Mouse (Mus musculus): ENCODE measurements around the gene Tctex1d1.

Gene Tctex1d1

DNA sequence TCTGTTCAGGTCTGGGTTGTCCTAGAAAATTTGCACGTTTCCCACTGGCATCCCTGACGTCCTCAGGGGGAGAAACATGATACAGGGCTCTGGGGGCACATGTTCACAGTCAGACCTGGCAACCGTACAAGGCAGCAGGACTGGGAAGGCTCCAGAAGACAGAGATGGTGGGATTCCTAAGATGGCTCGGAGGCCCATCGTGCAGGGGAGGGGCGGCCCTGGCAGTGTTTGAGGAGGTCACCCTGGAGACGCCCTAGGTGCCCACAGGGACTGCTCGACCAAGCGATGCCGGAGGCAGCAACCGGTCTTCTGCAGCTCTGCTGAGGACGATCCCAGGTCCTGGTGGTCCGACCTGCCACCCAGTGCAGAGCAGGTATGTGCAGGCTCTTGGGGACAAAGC is at the start of gene Tctex1d1:
Gene Tctex1d1, plus strand, starts transcription at position 167 of the 400 bp plus-strand sequence.
- no peak for DNase-seq

DNA sequence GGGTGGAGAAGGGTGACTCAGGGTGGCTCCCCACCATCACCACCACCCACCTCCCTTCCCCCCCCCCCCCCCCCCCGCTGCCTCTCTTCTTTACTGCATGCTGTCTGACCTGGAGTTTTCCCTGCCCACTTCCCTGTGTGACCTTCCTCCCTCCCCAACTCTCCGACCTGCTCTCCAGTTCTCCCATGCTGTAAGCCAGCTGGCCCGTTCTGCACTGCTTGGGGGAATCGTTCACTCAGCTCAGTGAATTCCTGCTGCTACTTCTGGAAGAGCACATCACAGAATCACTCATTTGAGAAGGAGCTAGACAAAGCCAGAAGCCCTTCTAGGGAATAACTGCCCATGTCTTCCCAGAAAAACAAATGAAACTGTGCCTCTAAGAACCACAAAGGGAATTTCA is 48.9 kb upstream of the Tctex1d1 start:
- no peak for DNase-seq

DNA sequence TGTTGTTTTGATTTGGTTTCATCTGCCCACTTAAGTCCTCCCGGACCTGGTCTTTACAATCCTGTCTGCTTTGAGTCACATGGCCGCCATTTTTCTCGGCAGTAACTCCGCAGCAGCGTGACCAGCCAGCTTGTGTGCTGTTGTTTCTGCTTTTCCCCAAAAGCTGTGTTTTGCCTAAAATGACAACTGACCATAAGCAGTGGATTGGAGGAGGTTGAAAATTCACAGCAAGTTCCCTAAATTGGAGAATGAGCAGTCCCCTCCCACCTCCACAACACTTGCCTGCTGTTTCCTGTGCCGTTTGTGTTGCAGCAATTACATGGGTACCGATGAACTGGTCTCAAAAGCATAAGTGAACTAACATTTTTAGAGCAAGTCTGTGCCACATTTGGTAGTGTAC is 47.7 kb upstream of the Tctex1d1 start:
- no peak for DNase-seq

DNA sequence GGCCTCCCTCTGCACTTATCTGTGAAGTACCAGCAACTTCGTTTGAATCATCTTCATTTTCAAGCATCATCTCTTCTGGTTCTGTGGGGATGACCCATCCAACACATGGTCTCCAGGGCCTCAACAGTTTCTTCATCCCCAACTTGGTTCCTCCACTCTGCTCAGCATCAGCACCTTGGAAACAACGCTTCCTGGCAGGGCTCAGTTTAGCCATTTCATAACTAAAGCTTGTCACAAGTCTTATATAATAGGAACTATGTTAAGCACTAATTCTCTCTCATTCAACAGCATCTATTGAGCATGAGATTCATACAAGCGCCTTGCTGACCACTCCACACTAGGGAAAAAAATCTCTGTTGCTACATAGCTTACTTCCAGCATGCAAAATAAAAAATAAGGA is 38.1 kb upstream of the Tctex1d1 start:
- no peak for DNase-seq

DNA sequence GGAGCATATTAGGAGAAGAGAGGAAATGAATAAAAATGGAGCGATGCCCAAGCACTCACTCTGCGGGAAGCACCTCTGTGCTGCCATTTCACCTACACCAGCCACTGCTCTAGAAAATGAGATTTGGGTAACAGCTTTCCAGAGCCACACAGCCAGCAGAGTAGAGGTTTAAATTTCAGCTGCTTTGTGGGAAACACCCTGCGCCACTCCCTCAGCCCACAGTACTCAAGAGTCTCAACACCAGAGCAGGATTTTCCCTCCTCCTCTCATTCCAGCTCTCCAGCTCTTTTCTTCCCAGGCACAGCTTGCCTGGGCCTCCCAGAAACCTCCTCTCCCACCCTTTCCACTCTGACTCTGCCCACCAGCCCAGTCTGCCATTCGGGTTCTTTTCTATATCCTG is 37.7 kb upstream of the Tctex1d1 start:
- DNase-seq, result no peak

DNA sequence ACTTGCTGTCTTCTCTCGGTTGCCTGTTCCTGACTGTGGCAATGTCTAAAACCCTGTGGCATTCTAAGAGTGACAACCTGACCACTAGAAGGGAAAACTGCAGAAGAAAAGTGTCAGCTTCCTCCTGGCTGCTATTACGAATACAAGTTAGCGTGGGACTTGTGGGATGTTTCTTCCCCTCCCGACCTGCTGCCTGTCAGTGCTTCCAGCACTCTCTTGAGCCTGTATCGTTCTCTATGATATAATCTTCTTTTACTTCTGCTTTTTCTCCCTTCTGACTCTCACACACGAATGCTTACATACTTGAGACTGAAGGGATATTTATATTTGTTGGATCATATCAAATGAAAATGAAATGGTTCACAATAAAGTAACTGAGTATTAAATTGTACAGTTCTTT is 34.1 kb upstream of the Tctex1d1 start:
- no peak for DNase-seq

DNA sequence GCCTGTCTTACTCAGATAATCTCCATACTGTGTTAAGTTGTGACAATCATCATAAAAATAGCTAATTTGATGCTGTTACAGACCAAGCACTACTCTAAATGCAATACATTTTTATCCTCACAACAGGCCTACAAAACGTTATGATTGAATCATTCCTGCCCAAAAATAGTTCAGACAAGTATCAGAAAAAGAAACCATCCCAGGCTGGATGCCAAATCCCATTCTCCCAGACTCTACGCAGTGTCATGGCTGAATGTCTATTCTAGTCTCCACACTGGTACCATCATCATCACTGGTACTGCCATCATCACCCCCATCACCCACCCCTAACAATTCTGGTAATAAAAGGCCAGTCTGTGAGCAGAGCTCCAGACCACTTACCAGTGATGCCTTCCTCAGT is 25.9 kb upstream of the Tctex1d1 start:
- DNase-seq, result no peak

DNA sequence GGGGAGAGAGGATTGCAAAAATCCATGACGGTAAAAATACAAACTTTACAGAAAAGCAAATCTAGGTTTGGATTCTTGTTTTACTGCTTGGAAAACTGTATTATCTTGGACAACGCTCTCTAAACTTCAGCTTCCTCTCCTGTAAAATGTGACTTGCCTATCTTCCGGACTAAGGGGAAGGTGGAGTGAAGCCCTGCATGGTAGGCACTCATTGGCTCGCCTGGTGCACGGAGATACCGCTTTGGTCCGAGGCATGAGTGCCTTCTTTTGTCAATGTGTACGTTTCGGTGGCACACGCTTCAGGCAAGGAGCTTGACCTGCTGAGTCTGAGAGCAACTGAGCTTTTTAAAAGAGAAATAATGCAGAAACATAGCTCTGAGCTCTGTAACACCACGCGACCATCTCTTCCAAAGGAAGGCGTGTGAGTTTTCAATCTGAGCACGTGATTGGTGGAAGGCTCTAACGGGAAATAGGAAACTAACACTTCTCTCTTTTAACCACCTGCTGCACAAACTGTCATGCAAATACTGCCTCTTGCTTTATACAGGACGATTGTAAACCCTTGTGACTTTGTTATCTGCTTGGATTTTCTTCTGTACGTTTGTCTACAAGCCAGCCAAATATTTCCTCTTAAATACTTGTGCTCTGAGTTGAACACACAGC is 23.0 kb upstream of the Tctex1d1 start:
- no peak for DNase-seq

DNA sequence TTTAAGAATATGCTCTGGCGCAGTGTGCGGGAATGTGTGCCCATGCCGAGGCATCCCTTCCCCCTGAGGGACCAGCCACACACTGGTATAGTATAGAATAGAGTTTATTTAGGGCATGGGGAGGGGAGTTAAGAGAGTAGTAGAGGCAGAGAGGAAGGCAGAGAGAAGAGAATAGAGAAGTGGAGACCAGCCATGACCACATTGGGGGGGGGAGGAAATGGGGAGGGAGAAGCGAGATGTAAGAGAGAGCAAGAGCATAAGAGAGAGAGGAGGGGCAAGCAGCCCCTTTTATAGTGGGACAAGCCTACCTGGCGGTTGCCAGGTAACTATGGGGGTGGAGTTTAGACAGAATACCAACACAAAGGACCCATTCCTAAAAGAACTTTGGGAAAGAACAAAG is 19.0 kb upstream of the Tctex1d1 start:
- DNase-seq, result no peak

DNA sequence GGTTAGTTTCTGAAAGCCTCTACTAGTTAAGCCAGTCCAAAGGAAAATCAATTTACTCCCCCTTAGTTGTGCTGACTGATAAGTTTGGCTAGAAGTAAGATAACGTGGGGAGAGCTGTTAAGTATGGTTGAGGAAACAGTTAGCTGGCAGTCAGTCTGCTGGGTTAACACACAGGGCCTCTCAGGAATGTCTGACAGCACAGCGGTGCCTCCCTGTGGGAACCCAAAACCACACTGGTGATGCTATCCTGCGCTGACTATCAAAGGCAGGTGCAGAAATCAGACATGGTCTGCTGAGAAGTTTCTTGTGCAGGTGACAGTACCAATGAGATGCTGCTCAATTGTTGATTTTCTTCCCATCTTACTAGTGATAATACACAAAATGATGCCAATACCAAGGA is 14.2 kb upstream of the Tctex1d1 start:
- no peak for DNase-seq

DNA sequence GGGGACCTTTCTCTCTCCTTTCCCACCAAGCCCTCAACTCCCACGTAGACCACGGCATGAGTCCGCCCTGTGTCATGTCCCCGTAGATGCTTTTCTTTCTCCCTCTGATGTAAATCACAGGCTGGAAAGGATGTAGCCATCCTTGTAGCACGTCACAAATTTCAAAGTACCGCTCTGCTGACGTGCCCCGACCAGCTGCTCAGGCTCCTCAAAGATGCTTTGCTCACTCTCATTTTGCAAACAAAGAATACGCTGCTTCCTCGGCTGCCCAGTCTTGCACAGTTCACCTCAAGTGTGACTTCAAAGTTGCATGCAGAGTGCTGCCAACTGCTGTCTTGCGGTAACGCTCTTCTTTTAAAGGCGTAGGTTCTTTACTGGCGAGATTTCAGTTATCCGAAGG is 10.6 kb upstream of the Tctex1d1 start:
- no peak for DNase-seq

DNA sequence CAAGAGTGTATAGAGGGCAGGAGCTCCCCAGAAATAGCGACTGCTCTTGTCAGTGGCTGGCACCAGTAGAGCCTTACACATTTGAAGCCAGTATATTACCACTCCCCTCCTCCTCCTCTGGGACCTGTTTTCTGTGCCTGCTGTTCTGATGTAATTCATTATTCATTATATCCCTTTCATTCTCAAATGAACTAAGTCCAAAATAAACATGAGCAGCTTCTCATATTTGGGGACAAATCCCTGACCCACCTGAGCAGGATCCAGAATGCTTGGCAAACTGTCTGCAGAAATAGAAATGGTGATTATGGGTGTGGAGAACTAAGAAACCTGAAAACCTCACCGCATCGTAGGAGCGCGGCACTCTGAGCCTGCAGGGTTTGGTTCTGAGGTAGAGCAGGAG is 8.8 kb upstream of the Tctex1d1 start:
- no peak for DNase-seq

DNA sequence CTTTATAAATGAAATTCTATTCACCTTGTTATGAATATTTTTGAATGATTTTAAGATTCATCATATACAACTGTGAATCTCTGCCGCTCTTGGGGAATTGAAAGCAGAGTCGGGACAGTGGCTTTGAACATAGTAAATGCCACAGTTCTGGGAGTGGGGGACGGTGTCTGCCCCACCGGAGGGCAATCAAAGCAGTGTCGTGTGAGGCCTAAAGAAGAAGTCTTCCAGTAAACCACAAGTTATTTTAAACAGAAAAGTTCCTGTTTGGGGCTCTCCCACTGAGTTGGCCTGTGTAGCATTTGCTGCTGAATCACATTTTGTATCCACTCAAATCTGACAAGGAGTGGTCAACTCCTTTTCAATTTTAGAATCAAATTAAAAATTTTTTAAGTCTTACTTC is 7.2 kb upstream of the Tctex1d1 start:
- no peak for DNase-seq

DNA sequence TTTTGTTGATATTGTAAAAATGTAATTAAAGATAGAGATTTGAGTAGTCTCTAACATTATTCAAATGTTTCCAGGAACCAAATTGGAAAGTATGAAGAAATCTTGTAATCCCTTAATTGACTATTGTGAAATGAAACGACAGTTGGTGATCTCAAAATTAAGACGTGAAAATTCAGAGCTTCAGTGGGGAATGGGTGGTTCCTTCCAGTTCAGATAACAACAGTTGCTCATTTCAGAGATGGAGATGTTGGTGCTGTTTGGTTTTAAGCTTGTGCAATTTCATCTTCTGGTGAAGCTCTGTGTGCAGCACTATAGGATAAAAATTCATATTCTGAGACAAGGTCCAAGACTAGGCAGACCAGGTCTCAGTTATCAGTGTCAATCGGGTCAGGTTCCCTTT is 6.3 kb upstream of the Tctex1d1 start:
- no peak for DNase-seq

DNA sequence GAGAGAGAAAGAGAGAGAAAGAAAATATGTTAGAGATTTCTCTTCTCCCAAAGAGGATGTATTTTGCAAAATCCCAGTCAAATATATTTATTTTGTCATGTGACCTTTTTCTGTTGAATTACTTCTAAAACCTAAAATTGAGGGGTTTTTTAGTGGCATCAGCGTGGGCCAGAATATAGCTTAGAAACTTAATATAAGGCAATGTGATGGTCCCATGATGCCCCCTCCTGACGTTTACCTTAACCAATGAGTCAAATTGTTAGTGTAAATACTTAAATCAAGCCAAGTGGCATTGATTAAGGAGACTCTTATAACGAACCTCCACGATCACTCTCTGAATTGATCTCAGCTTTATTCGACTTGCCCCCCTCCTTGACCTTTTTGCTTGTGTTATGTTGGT is 4.2 kb upstream of the Tctex1d1 start:
- DNase-seq, result no peak

DNA sequence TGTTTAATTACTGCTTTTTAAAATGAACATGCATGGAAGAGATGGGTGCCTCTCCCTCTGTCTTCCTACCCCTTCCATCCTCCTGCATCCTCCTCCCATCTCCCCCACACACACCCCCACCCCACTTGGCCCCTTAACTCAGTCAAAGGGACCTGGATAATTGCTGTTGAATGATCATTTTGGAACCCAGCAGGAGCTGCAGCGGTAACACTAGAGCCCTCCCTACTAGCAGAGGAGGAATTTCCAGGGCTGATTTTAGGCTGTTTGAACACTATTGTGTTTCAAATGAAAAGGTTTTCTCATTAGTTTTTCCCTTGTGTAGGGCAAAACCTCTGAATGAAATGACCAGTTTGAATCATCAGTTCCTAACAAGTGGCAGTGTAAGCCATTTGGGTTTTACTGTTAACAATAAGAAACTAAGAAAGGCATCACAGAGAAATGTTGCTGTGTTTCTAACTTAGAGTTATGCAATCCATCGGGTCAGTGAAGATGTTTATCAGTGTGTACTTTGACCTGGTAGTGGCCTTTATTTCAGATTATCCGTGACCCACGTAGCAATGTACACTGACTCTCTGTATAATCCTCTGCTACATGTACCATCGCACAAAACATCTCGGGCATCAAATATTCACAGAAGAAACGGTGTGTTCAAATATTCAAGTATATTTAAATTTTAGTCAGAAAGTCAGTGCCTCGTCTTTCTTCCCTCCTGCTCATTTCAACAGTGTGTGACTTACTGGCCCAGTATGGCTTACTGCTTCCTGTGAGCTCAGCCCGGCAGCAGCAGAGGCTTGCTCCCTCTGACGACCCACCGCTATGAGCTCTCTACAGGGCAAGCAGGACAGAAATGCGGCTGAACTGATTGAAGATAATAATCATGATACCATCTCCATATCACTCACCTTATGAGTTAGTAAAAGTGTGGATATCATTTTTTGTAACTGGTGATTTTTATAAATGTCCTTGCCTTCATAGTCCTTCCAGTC is 1.8 kb upstream of the Tctex1d1 start:
- no peak for DNase-seq

DNA sequence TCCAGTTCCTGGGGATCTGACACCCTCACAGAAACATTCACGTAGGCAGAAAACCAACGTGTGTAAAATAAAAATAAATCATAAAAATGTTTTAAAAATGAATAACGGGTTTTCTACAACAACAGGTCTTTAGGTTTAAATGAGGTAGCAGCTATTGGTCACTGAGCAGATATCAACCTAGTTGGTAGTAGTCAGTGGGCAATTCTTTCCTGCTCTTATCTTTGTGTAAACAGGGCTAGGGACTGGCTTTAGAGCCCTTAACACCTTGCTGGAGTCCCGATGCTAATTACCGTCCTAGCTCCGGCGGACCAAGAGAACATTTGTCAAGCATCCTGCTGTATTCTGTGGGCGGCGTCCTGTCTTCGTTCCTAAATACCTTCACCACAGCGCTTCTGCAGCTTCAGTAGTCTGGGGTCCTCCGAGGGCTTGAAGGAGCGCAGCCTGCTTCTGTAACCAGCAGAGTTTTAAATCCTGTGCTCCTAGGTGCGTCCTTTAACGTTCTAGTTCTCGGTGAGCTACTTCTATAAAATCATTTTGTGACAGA is 556 bp upstream of the Tctex1d1 start:
- DNase-seq, result no peak

DNA sequence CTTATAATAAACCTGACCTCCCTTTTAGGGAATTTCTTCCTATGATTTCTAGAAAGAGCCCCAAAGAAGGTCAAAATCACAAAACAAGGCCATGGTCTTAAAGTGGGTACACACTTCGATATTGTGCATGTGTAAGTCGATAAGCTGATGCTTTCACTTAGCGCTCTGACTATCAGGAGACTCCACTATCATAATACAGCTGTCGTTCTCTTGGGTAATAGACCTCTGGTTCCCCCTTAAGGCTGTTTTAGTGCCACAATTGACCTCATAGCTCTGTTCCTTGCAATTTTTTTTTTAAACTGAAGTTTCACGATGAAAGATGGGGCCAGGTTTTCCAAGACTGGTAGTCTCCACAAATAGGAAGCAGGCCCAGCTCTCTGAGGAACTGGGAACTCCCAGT is 979 bp downstream of the Tctex1d1 start:
- DNase-seq, result no peak

DNA sequence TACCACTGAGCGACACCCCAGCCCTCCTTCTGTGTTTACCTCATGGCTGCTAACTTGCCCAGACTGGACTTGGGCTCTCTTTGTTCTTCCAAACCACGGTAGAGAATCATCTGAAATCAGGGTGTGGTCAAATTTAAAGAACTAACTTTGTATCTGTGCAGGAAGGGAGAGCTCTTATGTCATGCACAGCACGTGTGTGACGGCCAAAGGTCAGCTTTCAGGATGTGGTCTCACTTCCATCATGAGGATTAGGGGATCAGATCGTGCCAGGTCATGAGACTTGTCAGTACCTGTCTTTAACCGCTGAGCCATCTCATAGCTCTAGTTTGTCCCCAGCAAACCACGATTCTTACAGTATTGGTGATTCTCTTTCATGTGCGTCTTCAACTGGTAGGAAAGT is 3.3 kb downstream of the Tctex1d1 start:
- DNase-seq, result no peak

DNA sequence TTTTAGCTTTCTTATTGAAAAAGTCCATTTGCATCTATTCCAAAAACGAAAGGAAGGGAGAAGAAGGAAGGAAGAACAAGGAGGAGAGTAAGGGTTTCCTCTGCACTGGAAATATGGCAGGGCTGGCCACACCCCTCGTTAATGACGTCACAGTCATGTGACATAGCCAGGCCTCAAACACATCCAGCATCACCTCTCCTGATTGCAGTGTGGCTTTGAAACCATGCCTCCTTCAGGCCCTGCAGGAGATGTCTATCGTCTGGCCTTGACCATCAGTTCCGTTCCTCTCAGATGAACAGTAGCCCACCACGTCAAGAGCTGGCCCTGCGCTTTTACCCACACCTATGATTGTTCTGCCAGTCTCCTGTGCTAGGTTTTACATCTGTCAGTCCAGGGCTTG is 7.8 kb downstream of the Tctex1d1 start:
- no peak for DNase-seq

DNA sequence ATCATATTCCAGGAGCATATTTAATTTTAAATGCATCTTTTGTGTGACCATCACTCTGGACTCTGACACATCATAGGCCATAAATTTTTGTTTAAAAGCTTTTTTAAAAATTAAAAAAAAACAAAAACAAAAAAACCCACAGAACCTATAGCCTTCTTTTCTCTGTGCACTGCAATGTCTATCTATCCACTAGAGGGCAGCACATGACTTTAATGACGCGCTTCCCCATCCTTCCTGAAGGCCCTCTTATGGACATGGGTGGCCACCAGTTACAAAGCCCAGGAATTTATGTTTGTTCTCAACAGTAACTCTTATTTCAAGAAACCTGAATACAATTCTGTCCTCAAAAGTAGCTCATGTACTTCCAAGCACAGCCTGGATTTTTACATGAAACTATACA is 8.5 kb downstream of the Tctex1d1 start:
- peak; percentile 16 for DNase-seq

DNA sequence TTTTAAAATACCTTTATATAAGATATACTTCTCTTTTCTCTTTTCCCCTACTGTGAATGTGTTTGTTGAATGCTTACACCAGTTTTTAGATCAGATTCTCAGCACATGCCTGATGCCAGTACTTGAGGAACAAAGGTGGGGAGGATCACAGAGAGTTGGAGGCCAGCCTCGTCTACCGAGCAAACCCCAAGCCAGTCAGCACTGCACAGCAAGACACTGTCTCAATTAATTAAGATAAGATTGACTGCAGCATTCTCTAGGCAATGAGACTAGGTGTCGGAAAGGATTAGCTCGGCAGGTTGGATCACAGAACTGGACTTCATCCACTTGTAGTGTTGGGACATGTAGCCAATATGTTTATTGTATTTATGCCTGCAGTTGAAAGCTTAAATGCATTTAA is 8.9 kb downstream of the Tctex1d1 start:
- DNase-seq, result no peak

DNA sequence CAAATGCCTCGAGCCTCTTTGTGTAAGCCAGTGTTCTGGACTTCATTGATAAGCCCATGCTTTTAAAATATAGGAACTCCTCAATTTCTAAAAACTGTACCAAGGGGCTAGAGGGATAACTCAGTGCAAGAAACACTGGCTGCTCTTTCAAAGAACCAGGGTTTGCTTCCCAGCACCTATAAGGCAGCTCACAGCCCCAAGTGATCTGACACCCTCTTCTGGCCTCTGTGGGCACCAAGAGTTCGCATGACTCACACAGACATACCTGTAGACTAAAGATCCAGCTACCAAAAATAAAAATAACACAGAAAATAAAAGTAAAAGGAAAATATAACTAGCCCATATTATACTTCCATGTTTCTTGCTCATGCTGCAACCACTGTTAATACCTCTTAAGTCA is 9.3 kb downstream of the Tctex1d1 start:
- no peak for DNase-seq

DNA sequence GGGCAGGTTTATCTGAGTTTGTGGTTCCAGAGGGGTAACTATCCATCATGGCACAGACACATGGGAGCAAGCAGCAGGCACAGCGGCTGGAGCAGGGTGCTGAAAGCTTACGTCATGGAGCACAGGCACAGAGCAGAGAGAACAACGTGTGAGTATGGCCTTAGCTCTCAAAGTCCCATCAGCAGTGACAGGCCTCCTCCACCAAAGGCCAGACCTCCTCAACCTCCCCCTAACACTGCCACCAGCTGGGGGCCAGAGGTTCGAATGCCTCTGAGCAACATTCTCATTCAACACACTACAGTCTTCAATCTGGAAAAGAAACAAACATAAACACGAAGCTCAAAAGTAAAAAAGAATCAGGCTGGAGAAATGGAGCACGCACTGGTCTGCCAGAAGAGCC is 10.1 kb downstream of the Tctex1d1 start:
- no peak for DNase-seq

Measured in kidney, adult 18-20 months (tissue).